Mouse (Mus musculus) heart, adult 2 months (tissue): ENCODE measurements around the gene Ascl1. TPM values are rescaled to one million over a fixed set of nuclear protein-coding genes. Genes with fewer than 3 reads are reported as not detected.

ENCODE experiments used
- DNase-seq, 2 experiments: peaks; one replicate each; pipeline ENCODE4 v3.0.0; 2021
- H3K27ac ChIP-seq: fragments of 200-600 bp; 2 replicates; pipeline ENCODE4 v1.8.1; 2022
- H3K27me3 ChIP-seq: fragments of 200-500 bp; 2 replicates; pipeline ENCODE4 v1.6.1; 2012; ENCODE audit warnings: mild to moderate bottlenecking, low read length, inconsistent platforms, mixed read lengths; ENCODE audit not compliant: control insufficient read depth, insufficient read depth
- H3K36me3 ChIP-seq: fragments of 200-500 bp; 2 replicates; pipeline ENCODE4 v1.6.1; 2012; ENCODE audit warnings: low read length, inconsistent platforms; ENCODE audit not compliant: control insufficient read depth, insufficient read depth
- H3K4me1 ChIP-seq: fragments of 200-500 bp; 2 replicates; pipeline ENCODE4 v1.6.1; 2011; ENCODE audit warnings: low read length; ENCODE audit not compliant: control insufficient read depth, insufficient read depth
- H3K4me3 ChIP-seq: fragments of 200-600 bp; 2 replicates; pipeline ENCODE4 v1.8.1; 2022
- H3K79me2 ChIP-seq: fragments of 200-500 bp; replicated peaks from 2 replicates; pipeline ENCODE4 v1.6.1; 2012; ENCODE audit warnings: mild to moderate bottlenecking, inconsistent platforms, low read length, moderate library complexity, mixed read lengths; ENCODE audit not compliant: control insufficient read depth, insufficient read depth
- H3K9ac ChIP-seq: fragments of 200-500 bp; 2 replicates; pipeline ENCODE4 v1.6.1; 2012; ENCODE audit warnings: low read depth, mild to moderate bottlenecking, control low read depth, inconsistent platforms, low read length, mixed read lengths
- CTCF ChIP-seq: fragments of 200-600 bp; IDR thresholded peaks from 2 replicates; pipeline ENCODE4 v1.8.1; 2022; ENCODE audit warnings: antibody characterized with exemption, mild to moderate bottlenecking, moderate library complexity
- EP300 ChIP-seq: fragments of 200-500 bp; IDR thresholded peaks from 2 replicates; pipeline ENCODE4 v1.6.1; 2011; ENCODE audit warnings: low read depth, low read length, control low read depth; ENCODE audit not compliant: insufficient read depth
- POLR2A ChIP-seq: fragments of 200-500 bp; IDR thresholded peaks from 2 replicates; pipeline ENCODE4 v1.6.1; 2011; ENCODE audit warnings: mild to moderate bottlenecking, low read depth, low read length, control low read depth; ENCODE audit not compliant: insufficient read depth
- WGBS: fragments of 180-500 bp; shearing (Covaris S2); methylation state at CpG from one replicate; pipeline ENCODE4 v1.1.7; 2018; 5-methylcytosine and 5-hydroxymethylcytosine counted together
- intact Hi-C: fragments of 180-260 bp; cut with DNase I; formaldehyde crosslinking; loops from one replicate; pipeline ENCODE4 v1.15.1; 2025
- polyA plus RNA-seq: library from polyadenylated mRNA; depleted of rRNA; stranded (reverse); fragments of >200 nt; gene quantifications from 2 replicates; pipeline ENCODE4 v1.2.3, GENCODE M21; 2012
- total RNA-seq, 2 experiments: library from RNA; stranded (reverse); gene quantifications; 2 replicates each; pipeline ENCODE4 v1.2.3; 2021

Ascl1 gene
- total and polyA plus RNA-seq, 3 experiments = 0.06 to 0.10 TPM; not detected in 1

DNA sequence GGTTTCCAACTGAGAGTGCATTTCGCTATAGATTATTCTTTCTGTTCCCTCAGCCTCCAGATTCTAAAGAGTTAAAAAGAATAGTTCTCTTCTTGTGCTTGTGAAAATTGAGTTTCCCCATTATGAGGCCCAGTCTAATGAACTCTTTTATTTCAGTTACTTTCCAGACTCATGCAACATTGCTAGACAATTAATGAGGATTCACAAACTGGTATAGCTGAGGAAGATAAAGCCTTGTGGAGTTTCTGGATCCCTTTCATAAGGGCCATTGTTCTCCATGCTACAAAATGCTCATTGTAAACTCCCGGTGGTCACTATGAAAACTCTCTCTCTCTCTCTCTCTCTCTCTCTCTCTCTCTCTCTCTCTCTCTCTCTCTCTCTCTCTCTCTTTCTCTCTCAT lies 18.5 kb downstream of the Ascl1 start:
- Histone ChIP-seq H3K27me3 (no peaks in the 10 kb centered on the region), H3K9ac (no peak overlapping the region), H3K4me1 (no peaks in the 10 kb centered on the region), H3K4me3 (no peak overlapping the region), H3K79me2 (no peaks in the 10 kb centered on the region), H3K36me3 (no peaks in the 10 kb centered on the region), H3K27ac (no peak overlapping the region)
- intact Hi-C loops = no loop called here
- DNase-seq = no peak
- WGBS = 74% methylated on average over 2 of the region's 2 CpGs
- TF ChIP-seq CTCF = no peak

GRCm38 (mm10) chr10:87473475-87474131 lies 19.9 kb downstream of the Ascl1 start:
- WGBS = 73% methylated on average over 10 of the region's 10 CpGs
- TF ChIP-seq POLR2A = no peak
- TF ChIP-seq EP300 = no peak
- no peak for TF ChIP-seq CTCF
- no peak for DNase-seq
- Histone ChIP-seq H3K4me1 (no peaks in the 10 kb centered on the region), H3K27ac (no peak overlapping the region), H3K4me3 (no peak overlapping the region), H3K9ac (no peak overlapping the region), H3K27me3 (no peaks in the 10 kb centered on the region), H3K79me2 (no peaks in the 10 kb centered on the region), H3K36me3 (no peaks in the 10 kb centered on the region)
- intact Hi-C loops = no loop called here

DNA sequence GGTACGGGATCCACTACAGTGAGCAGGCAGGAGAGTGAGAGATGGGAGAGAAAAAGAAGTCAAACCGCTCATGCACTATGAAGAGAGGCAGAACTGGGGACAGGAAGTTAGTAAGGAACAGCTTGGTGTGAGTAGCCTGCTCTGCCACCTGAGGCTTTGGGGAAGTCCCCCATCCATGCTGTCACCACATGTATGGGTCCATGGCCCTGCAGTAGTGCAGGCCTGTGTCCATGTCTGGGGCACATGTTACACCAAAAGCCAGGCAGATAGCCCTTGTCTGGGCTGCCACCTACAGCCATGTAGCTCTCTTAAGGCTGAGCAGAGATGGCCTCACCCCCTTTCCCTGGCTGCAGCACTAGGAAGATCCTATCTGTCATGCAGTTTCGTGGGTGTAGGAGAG lies 42.7 kb downstream of the Ascl1 start:
- no peak for TF ChIP-seq CTCF
- no peak for TF ChIP-seq EP300
- TF ChIP-seq POLR2A = no peak
- Histone ChIP-seq H3K27me3 (0 out of 2 replicates have a peak, but pooled peaks cover 1% of the 10 kb centered on the region), H3K4me1 (no peaks in the 10 kb centered on the region), H3K79me2 (no peaks in the 10 kb centered on the region), H3K9ac (no peak overlapping the region), H3K4me3 (no peak overlapping the region), H3K27ac (no peak overlapping the region), H3K36me3 (no peaks in the 10 kb centered on the region)
- no peak for DNase-seq
- intact Hi-C loops = no loop called here
- WGBS = 70% methylated on average over 3 of the region's 3 CpGs

GRCm38 (mm10) chr10:87449368-87449767 lies 44.1 kb downstream of the Ascl1 start:
- Histone ChIP-seq H3K79me2 (no peaks in the 10 kb centered on the region), H3K4me1 (no peaks in the 10 kb centered on the region), H3K27me3 (0 out of 2 replicates have a peak, but pooled peaks cover 1% of the 10 kb centered on the region), H3K4me3 (no peak overlapping the region), H3K9ac (no peak overlapping the region), H3K36me3 (no peaks in the 10 kb centered on the region), H3K27ac (no peak overlapping the region)
- TF ChIP-seq EP300 = no peak
- TF ChIP-seq CTCF = no peak
- TF ChIP-seq POLR2A = no peak
- WGBS = 75% methylated on average over 6 of the region's 6 CpGs
- intact Hi-C loops = no loop called here
- no peak for DNase-seq

- TF ChIP-seq EP300 (no peak), CTCF (no peak), POLR2A (no peak)
- no peak for DNase-seq
- 0 out of 2 replicates have a peak, but pooled peaks cover 1% of the 10 kb centered on the region for H3K27me3 ChIP-seq
- no peak overlapping the region for H3K9ac ChIP-seq
- H3K4me3 ChIP-seq = no peak overlapping the region
- H3K4me1 ChIP-seq = no peaks in the 10 kb centered on the region
- intact Hi-C loops = no loop called here
- H3K79me2 ChIP-seq = no peaks in the 10 kb centered on the region
- no peaks in the 10 kb centered on the region for H3K36me3 ChIP-seq
- 63% methylated on average over 5 of the region's 5 CpGs for WGBS
- H3K27ac ChIP-seq = no peak overlapping the region
Measured at GRCm38 (mm10) chr10:87448257-87448656, 45.2 kb downstream of the Ascl1 start.

DNA sequence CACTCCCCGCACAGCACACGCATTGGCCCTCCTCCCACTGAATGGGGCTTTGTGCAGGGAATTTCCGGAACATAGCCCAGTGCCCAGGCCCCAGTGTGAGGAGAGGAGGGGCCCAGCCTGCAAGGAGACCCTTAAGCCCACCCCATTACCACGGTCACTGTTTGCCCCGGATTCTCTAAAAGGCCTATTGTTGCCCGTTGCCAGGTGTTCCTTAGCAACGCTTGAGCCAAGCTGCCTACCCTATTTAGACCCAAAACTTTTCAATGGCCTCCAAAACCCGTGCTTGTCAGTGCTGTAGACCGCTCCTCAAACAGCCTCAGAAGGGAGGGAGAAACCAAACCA lies 45.7 kb downstream of the Ascl1 start:
- no peak for TF ChIP-seq POLR2A
- TF ChIP-seq CTCF = no peak
- TF ChIP-seq EP300 = no peak
- no peak for DNase-seq
- H3K4me3 ChIP-seq = no peak overlapping the region

More for the DNA sequence above, 45.7 kb downstream of the Ascl1 start:
- no peaks in the 10 kb centered on the region for H3K36me3 ChIP-seq
- no peaks in the 10 kb centered on the region for H3K79me2 ChIP-seq
- H3K27me3 ChIP-seq = 0 out of 2 replicates have a peak, but pooled peaks cover 1% of the 10 kb centered on the region
- intact Hi-C loops = no loop called here
- H3K27ac ChIP-seq = no peak overlapping the region
- 4% methylated on average over 9 of the region's 9 CpGs for WGBS
- no peak overlapping the region for H3K9ac ChIP-seq
- H3K4me1 ChIP-seq = no peaks in the 10 kb centered on the region
